Mouse (Mus musculus) midbrain, embryonic 12.5 days (tissue): ENCODE measurements around the gene Megf11. TPM values are rescaled to one million over a fixed set of nuclear protein-coding genes. Genes with fewer than 3 reads are reported as not detected.

Experiments
- ATAC-seq: fragments of 200-750 bp; cut with Nextera tagmentation; 2 replicates; pipeline ENCODE4 v1.8.0; 2017; ENCODE audit warnings: low read depth, moderate TSS enrichment, moderate library complexity; ENCODE audit not compliant: low FRiP score
- H3K27ac ChIP-seq: fragments of 300-500 bp; sonication (generic); replicated peaks from 2 replicates; pipeline ENCODE4 v1.5.1; 2016; ENCODE audit warnings: mild to moderate bottlenecking
- H3K27me3 ChIP-seq: fragments of 300-500 bp; sonication (generic); 2 replicates; pipeline ENCODE4 v1.6.1; 2016; ENCODE audit warnings: mild to moderate bottlenecking
- H3K36me3 ChIP-seq: fragments of 300-500 bp; sonication (generic); 2 replicates; pipeline ENCODE4 v1.6.1; 2016
- H3K4me1 ChIP-seq: fragments of 300-500 bp; sonication (generic); 2 replicates; pipeline ENCODE4 v1.6.1; 2016
- H3K4me2 ChIP-seq: fragments of 300-500 bp; sonication (generic); replicated peaks from 2 replicates; pipeline ENCODE4 v1.6.1; 2016; ENCODE audit warnings: mild to moderate bottlenecking, moderate library complexity
- H3K4me3 ChIP-seq: fragments of 300-500 bp; sonication (generic); 2 replicates; pipeline ENCODE4 v1.5.1; 2016; ENCODE audit warnings: mild to moderate bottlenecking
- H3K9ac ChIP-seq: fragments of 300-500 bp; sonication (generic); replicated peaks from 2 replicates; pipeline ENCODE4 v1.6.1; 2016; ENCODE audit warnings: mild to moderate bottlenecking, moderate library complexity
- H3K9me3 ChIP-seq: fragments of 300-500 bp; sonication (generic); 2 replicates; pipeline ENCODE4 v1.6.1; 2016; ENCODE audit warnings: mild to moderate bottlenecking
- WGBS: fragments of 180-500 bp; shearing (Covaris S2); methylation state at CpG from one replicate; pipeline ENCODE4 v1.1.7; 2016; 5-methylcytosine and 5-hydroxymethylcytosine counted together
- polyA plus RNA-seq: library from polyadenylated mRNA; unstranded; fragments of >200 nt; fragmentation: Nextera tagmentation; extraction: Ambion mirVana; gene quantifications from 2 replicates; pipeline ENCODE4 v1.2.1, GENCODE M21; 2016

Megf11 gene
- 6.5 and 7.2 TPM in 2 replicates for polyA plus RNA-seq

DNA sequence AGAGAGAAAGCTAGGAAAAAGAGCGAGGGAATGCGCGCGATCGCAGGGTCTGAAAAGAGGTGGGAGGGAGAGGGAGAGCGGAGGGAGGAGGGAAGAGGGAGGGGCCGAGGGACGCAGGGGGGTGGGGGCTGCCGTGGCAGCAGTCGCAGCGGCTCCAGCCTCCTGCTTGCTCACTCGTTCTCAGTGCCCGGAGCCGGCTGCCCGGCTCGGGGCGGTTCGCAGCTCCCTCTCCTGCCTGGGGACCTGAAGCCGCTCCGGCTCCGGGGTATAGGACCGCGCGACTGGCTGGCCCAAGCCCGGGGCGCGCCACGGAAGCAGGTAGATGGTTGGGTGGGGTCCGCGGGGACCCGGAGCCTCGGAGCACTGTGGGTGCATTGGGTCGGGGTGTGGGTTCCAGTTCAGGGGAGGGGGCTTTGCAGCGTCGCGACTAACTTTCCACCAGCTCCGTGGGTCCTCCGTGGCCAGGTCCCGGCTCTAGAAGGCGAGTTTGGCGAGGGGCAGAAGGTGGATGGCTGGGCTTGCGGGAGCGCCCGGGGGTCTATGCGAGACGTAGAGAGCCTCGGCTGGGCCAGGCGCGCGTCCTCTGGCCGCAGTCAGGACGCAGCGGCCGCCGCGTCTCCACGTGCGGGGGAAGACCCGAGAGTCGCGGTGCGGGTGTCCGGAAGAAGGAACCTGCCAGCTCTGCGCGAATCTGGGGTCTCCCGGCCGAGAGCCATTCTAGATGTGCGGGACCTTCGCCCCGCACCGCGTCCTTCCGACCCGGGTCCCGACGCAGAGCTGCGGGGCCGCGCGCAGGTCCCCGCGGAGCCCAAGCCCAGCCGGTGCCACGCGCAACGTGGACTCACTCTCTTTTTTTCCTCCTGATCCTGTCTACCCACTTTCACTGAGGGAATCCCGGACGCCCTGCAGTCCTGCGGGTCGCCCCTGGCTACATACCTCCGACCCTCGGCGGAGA is at the start of gene Megf11:
Gene Megf11 (plus strand): TSS at position 116 of the 955 bp plus-strand sequence.
- no peaks in the 10 kb centered on the region for H3K36me3 ChIP-seq
- peaks cover 73% of the 10 kb centered on the region for H3K27me3 ChIP-seq
- no peaks in the 10 kb centered on the region for H3K9me3 ChIP-seq
- peak within 1 kb of the TSS; percentile 100 for H3K4me2 ChIP-seq
- peak within 1 kb of the TSS; percentile 61 for H3K4me3 ChIP-seq
- H3K9ac ChIP-seq, result peak within 1 kb of the TSS; percentile 65
- WGBS, result under 1% methylated on average over 82 of the region's 93 CpGs
- ATAC-seq, result peak; percentile 78
- no peak within 1 kb of the TSS for H3K27ac ChIP-seq
- peaks cover 19% of the 10 kb centered on the region for H3K4me1 ChIP-seq

DNA sequence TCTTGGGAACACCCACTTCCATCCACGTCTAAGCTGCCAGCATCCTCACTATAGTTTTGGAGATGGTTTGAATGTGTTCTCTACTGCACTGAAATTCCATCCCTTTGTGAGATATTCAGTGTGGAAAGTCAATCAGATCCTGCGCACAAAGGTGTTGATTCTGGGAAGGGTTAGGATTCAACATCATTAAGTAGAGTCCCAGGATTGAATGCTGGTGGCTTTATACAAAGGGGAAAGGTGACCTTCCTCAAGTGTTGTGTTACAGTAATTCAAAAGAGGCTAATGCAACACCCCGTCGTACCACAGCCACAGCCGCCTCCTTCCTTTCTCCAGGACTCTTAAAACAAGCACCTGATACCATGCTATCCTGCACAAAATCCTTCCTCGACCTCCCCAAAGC is 49.6 kb upstream of the Megf11 start:
- Histone ChIP-seq H3K4me3 (no peak overlapping the region), H3K4me2 (no peak overlapping the region), H3K9ac (no peak overlapping the region), H3K27me3 (no peaks in the 10 kb centered on the region), H3K9me3 (no peaks in the 10 kb centered on the region), H3K27ac (no peak overlapping the region), H3K4me1 (peaks cover 10% of the 10 kb centered on the region), H3K36me3 (0 out of 2 replicates have a peak, but pooled peaks cover 8% of the 10 kb centered on the region)
- 88% methylated on average over 6 of the region's 6 CpGs for WGBS
- no peak for ATAC-seq

DNA sequence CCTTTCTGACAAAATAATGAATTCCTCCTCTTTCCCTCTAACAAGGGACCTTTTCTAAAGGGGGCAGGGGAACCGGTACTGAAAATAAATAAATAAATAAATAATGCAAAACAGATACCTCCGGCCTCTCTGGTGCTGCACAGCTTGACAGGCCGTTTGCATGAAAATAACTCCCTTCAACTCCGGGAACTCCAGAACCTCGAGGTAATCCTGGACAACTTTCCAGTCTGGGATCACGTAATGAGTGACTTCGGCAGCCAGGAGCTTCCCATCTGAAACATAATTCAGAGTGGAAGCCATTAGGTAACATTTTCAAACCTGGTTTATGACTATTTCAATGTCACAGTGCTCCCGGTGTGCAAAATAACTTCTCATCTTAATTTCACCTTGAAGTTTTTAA is 46.1 kb upstream of the Megf11 start:
- Histone ChIP-seq H3K4me1 (peaks cover 15% of the 10 kb centered on the region), H3K4me3 (no peak overlapping the region), H3K9me3 (no peaks in the 10 kb centered on the region), H3K27ac (no peak overlapping the region; the same call in 1 of the 2 replicates), H3K9ac (no peak overlapping the region), H3K27me3 (no peaks in the 10 kb centered on the region), H3K4me2 (peak overlapping the region; percentile 63), H3K36me3 (0 out of 2 replicates have a peak, but pooled peaks cover 8% of the 10 kb centered on the region)
- no peak for ATAC-seq
- 25% methylated on average over 8 of the region's 8 CpGs for WGBS

DNA sequence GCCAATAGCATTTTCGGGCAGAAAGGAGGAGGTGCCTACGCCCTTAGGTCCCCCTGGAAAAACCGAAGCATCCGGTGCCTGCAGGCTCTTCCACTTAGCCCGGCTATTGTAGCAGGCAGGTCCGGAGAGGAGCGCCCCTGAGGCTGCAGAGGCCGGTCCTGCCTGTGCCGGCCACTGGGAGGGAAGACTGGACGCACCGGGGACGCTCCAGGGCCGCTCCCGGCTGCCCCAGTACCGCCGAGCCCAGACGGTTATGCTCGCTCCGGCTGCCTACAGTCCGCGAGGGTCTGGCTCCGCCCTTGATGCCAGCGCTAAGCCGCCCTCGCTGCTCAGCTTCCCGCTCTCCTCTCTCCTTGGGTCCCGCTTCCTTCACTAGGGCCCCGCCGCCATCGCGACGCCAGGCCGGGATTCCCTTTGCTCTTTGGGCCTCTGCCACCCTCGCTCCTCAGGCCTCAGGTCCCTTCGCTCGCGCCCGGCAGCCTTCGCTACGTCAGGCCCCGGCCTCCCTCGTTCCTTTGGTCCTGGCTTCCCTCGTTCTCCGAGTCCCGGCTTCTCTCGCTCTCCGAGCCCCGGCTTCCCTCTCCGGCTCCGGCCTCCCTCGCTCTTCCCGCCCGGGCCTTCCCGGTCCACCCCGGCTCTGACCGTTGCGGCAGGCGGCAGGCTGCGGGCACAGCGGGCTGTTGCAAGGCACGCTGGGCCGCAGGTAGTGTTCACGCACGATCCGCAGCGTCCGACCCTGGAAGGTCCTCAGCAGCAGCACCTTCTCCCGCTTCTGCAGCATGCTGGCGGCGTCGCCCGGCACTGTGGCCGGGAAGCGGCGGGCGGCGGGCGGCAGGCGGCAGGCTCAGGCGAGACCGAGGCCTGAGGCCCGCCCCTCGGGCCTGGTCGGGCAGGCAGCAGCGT is 44.8 kb upstream of the Megf11 start:
- Histone ChIP-seq H3K9me3 (no peaks in the 10 kb centered on the region), H3K36me3 (0 out of 2 replicates have a peak, but pooled peaks cover 6% of the 10 kb centered on the region), H3K27me3 (no peaks in the 10 kb centered on the region), H3K27ac (peak overlapping the region; percentile 99), H3K4me2 (peak overlapping the region; percentile 63), H3K9ac (peak overlapping the region; percentile 96), H3K4me1 (peaks cover 15% of the 10 kb centered on the region), H3K4me3 (peak overlapping the region; percentile 64)
- under 1% methylated on average over 73 of the region's 85 CpGs for WGBS
- peak; percentile 93 for ATAC-seq

DNA sequence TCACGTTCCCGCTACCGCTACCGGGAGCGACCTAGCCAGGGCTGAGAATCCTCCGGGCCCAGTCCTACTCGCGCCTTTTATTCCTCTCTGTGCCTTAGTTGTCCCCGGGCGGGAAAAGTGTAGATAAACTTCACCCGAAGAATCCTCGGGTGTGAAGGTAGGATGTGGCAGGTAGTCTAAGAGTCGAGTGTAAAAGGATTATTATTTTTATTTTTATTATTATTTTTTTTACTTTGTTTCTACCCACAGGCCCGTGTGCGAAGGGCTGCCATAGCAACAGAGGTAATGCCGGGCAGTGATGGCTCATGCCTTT is 44.2 kb upstream of the Megf11 start, which contains the start of gene Dis3l:
Gene Dis3l (minus strand): TSS at position 35 of the 313 bp plus-strand sequence.
- Histone ChIP-seq H3K36me3 (no peaks in the 10 kb centered on the region), H3K4me1 (peaks cover 15% of the 10 kb centered on the region), H3K27ac (peak within 1 kb of the TSS; percentile 99), H3K27me3 (no peaks in the 10 kb centered on the region), H3K4me2 (peak within 1 kb of the TSS; percentile 63), H3K9me3 (no peaks in the 10 kb centered on the region), H3K9ac (peak within 1 kb of the TSS; percentile 96), H3K4me3 (peak within 1 kb of the TSS; percentile 64)
- ATAC-seq, result no peak; the same call in 1 of the 2 replicates
- 17% methylated on average over 16 of the region's 16 CpGs for WGBS

DNA sequence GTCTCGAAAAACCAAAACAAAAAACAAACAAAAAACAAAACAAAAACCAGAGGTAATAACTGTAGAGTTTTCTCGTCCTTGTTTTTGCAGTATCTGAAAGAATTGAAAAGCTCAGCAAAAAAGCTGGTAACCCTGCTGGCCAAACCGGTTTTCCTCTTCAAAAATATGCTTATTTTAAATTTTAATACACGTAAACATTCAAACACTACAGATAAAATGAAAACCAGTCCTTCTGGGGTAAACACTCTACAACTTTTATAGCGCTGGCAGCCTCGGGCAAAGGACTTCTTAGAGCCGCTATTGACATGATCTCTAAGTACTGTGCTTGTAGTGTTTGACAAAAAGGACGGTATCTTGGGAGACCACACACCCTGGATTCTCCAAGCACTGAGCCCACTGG is 43.8 kb upstream of the Megf11 start:
- WGBS, result 93% methylated on average over 8 of the region's 8 CpGs
- ATAC-seq, result no peak
- Histone ChIP-seq H3K36me3 (no peaks in the 10 kb centered on the region), H3K9me3 (no peaks in the 10 kb centered on the region), H3K27ac (peak overlapping the region; percentile 99; the same call in 1 of the 2 replicates), H3K27me3 (no peaks in the 10 kb centered on the region), H3K9ac (no peak overlapping the region), H3K4me2 (peak overlapping the region; percentile 63), H3K4me1 (peaks cover 15% of the 10 kb centered on the region), H3K4me3 (no peak overlapping the region)

DNA sequence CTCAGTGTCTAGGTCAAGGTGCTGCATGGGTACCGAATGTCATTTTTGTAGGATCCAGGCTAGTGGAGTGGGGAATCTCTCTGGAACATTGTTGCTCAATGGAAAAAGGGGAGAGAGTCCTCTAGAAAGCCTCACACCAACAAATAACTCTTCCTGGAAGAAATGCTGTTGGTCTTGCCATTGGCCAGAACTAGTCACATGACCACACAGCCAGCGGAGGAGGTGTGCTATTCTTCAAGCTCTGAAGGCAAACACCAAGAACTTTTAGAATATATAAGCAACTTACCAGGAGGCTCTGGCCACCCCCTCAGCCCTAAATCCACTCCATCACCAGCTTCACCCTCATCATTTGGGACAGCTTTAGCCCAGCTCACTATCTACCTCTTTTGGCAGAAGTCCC is 41.8 kb upstream of the Megf11 start:
- no peak overlapping the region for H3K4me3 ChIP-seq
- H3K4me1 ChIP-seq, result peaks cover 15% of the 10 kb centered on the region
- ATAC-seq, result no peak
- no peaks in the 10 kb centered on the region for H3K27me3 ChIP-seq
- H3K9me3 ChIP-seq, result no peaks in the 10 kb centered on the region
- no peak overlapping the region for H3K27ac ChIP-seq
- H3K9ac ChIP-seq, result no peak overlapping the region
- H3K36me3 ChIP-seq, result no peaks in the 10 kb centered on the region
- H3K4me2 ChIP-seq, result no peak overlapping the region
- WGBS, result 89% methylated on average over 2 of the region's 2 CpGs

DNA sequence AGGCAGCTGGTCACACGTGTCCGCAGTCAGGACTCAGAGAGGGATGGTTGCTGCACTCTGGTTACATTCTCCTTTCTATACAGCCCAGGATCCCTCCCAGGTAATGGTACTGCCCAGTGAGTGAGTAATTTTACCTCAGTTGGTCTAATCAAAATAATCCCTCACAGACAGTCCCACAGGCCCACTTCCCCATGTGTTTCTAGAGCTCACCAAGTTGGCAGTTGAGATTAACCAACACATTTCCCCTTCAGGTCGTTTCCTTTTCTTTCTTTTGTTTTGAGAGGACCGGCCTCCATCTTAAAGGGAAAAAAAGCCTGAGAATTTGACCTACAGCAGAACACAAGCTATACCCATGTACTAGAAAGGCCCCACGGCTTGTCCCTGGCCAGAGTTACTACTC is 39.5 kb upstream of the Megf11 start:
- H3K27ac ChIP-seq, result no peak overlapping the region
- no peak overlapping the region for H3K9ac ChIP-seq
- no peak overlapping the region for H3K4me3 ChIP-seq
- no peak overlapping the region for H3K4me2 ChIP-seq
- no peak for ATAC-seq
- WGBS, result 64% methylated on average over 5 of the region's 5 CpGs
- no peaks in the 10 kb centered on the region for H3K9me3 ChIP-seq
- no peaks in the 10 kb centered on the region for H3K36me3 ChIP-seq
- no peaks in the 10 kb centered on the region for H3K27me3 ChIP-seq
- peaks cover 4% of the 10 kb centered on the region; the same call in 1 of the 2 replicates for H3K4me1 ChIP-seq

DNA sequence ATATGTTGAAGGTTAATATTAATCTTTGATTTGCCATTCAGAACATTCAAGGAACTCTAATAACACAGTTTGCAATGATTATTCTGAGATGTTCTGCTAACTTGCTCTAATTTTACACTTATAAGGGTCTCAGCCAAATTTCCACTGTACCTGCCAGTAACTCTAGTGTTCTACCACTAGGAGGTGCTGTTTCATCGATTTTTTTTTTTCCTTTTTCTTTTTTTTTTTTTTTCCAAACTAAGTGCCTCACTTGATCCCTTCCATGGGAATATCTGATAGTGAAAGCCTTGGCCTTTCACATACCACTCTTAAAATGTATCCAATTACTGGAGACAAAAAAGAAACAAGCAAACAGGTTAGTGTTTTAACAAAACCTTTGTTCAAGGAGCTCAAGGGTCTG is 38.0 kb upstream of the Megf11 start:
- no peak for ATAC-seq
- Histone ChIP-seq H3K4me3 (no peak overlapping the region), H3K4me2 (no peak overlapping the region), H3K27me3 (no peaks in the 10 kb centered on the region), H3K9ac (no peak overlapping the region), H3K27ac (no peak overlapping the region), H3K4me1 (no peaks in the 10 kb centered on the region), H3K9me3 (no peaks in the 10 kb centered on the region), H3K36me3 (no peaks in the 10 kb centered on the region)
- 0% methylated on average over 1 of the region's 1 CpGs for WGBS

DNA sequence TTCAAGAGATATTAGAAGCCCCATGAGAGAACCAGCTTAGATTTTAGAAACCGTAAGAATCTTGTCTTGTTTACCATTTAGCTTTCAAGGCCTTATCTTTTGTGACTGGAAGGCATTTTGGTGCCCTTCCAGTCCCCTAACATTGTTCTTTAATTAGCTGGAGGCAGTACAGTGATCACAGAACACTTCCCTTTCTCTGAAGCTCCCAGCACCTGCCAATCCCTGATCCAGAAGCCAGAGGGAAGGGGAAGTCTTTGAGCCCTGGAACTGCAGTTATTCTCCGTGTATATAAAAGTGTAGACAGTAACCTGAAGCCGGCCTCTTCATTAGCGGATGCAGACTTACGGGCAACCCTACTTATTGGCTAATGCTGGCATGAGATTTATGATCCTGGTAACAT is 35.9 kb upstream of the Megf11 start:
- Histone ChIP-seq H3K9me3 (no peaks in the 10 kb centered on the region), H3K27ac (no peak overlapping the region), H3K36me3 (no peaks in the 10 kb centered on the region), H3K4me1 (no peaks in the 10 kb centered on the region), H3K27me3 (no peaks in the 10 kb centered on the region), H3K4me2 (no peak overlapping the region), H3K4me3 (no peak overlapping the region), H3K9ac (no peak overlapping the region)
- ATAC-seq, result no peak
- 71% methylated on average over 5 of the region's 5 CpGs for WGBS

DNA sequence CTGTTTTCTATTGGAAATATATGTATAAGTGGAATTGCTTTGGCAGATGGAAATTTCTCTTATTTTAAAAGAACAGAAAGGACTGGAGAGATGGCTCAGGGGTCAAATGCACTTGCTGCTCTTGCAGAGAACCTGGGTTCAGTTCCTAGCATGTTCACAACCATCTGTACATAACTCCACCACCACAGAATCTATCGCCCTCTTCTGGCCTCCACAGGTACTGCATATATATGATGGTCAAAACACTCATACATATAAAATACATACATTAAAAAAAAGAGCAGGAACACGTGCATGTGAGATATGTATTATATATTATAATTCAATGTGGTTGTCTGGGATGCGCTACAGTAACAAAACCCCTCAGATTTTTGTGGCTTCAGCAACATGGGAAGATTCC is 34.2 kb upstream of the Megf11 start:
- H3K4me3 ChIP-seq, result no peak overlapping the region
- no peaks in the 10 kb centered on the region for H3K9me3 ChIP-seq
- H3K36me3 ChIP-seq, result no peaks in the 10 kb centered on the region
- no peaks in the 10 kb centered on the region for H3K27me3 ChIP-seq
- H3K27ac ChIP-seq, result no peak overlapping the region
- H3K4me1 ChIP-seq, result no peaks in the 10 kb centered on the region
- ATAC-seq, result no peak
- 52% methylated on average over 3 of the region's 3 CpGs for WGBS
- no peak overlapping the region for H3K4me2 ChIP-seq
- no peak overlapping the region for H3K9ac ChIP-seq

DNA sequence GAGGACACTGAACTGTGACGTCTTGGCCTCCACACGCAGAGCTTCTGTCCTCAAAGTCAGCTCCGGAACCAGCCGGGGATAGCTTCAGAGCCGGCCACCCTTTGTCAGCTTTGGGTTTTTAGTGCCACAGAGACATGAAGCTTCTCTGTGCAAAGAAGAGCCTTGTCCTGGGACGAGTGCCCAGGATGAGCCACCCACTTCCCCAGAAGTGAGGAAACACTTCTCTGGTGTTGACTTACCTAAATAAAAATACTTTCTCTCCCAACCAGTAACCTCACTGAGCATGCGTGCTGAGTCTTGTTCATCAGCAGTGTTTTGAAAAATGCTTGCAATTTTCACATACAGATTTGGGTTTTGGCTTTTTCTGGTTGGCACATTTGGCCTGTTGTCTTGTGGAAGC is 29.8 kb upstream of the Megf11 start:
- Histone ChIP-seq H3K9me3 (no peaks in the 10 kb centered on the region), H3K27me3 (no peaks in the 10 kb centered on the region), H3K4me3 (no peak overlapping the region), H3K27ac (no peak overlapping the region), H3K9ac (no peak overlapping the region), H3K36me3 (no peaks in the 10 kb centered on the region), H3K4me1 (no peaks in the 10 kb centered on the region), H3K4me2 (no peak overlapping the region)
- 87% methylated on average over 7 of the region's 7 CpGs for WGBS
- no peak for ATAC-seq
